Mouse (Mus musculus) heart, adult 2 months (tissue): ENCODE measurements at regions not wholly inside any gene's neighbourhood (a gene's known extent, or its start where the extent isn't known, plus 50 kb on each side); places are given as distances from the start of the nearest gene placed in this dataset.

Experiments used
- CTCF ChIP-seq: fragments of 200-600 bp; IDR thresholded peaks from 2 replicates; pipeline ENCODE4 v1.8.1; 2022; ENCODE audit warnings: antibody characterized with exemption, mild to moderate bottlenecking, moderate library complexity
- POLR2A ChIP-seq: fragments of 200-500 bp; IDR thresholded peaks from 2 replicates; pipeline ENCODE4 v1.6.1; 2011; ENCODE audit warnings: mild to moderate bottlenecking, low read depth, low read length, control low read depth; ENCODE audit not compliant: insufficient read depth

DNA sequence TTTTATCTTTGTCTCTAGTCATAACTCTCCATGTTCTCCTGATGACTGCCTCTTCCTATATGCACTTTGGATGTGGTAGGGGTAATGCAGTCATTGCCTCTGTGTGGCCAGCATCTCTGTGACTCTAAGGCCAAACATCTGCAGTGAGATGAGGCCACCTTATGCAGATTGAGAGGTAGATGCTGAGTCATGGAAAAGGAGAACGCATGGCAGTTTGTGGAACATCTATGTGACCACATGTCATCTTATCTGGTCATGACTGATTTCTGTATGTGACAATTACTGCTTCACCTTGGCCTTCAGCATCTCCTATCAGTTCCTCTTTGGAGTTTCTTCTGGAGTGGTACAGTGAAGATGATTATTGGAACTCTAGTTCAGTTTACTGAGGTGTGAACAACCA lies 319.2 kb upstream of the Klf4 start:
- TF ChIP-seq POLR2A (no peak), CTCF (no peak)
